Mouse (Mus musculus): ENCODE measurements at regions not wholly inside any gene's neighbourhood (a gene's known extent, or its start where the extent isn't known, plus 50 kb on each side); places are given as distances from the start of the nearest gene placed in this dataset.
A peak's percentile ranks its signal among the peaks of the same experiment; 100 is the strongest.

- Histone ChIP-seq H3K27me3 (ENCODE audit: control insufficient read depth, insufficient read depth, low read length) (no peaks in the 10 kb centered on the region), H3K4me1 (ENCODE audit: control insufficient read depth, insufficient read depth, low read length) (no peaks in the 10 kb centered on the region), H3K27ac (ENCODE audit: low read depth, low read length) (no peak overlapping the region), H3K9me3 (ENCODE audit: control insufficient read depth, low read length) (no peaks in the 10 kb centered on the region), H3K4me2 (ENCODE audit: low read depth, low read length) (no peak overlapping the region), H3K4me3 (ENCODE audit: low read depth, low read length) (no peak overlapping the region), H3K9ac (replicated peaks; ENCODE audit: low read depth, low read length) (no peak overlapping the region), H3K36me3 (ENCODE audit: control insufficient read depth, insufficient read depth, low read length) (no peaks in the 10 kb centered on the region)
- WGBS = 47% methylated on average over 2 of the region's 2 CpGs
- no peak for ATAC-seq (ENCODE audit: low read depth)
Measured at GRCm38 (mm10) chr9:23050751-23051150, 172.1 kb upstream of the Bmper start.

DNA sequence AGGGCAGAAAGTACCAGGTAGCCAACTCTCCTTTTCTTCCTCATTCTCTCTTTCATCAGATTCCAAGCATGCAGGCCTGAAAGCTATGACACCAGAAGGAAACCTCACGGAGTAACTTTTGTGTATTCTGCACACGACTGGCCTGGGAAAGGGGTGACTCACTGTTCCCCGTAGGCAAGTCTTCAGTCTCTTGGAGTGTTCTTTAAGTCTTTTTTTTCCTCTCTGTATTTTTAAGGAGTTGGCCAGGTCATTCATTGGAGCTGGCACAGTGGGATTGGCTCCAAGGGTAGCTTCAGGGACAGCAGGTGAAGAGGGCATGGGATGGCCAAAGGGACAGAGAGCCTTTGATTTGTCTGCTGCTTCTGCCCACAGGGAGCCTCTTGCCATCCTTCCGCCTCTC is 163.3 kb upstream of the Bmper start:
- Histone ChIP-seq H3K4me3 (ENCODE audit: low read depth, low read length) (no peak overlapping the region), H3K4me1 (ENCODE audit: control insufficient read depth, insufficient read depth, low read length) (peaks cover 22% of the 10 kb centered on the region), H3K4me2 (ENCODE audit: low read depth, low read length) (no peak overlapping the region), H3K27me3 (ENCODE audit: control insufficient read depth, insufficient read depth, low read length) (no peaks in the 10 kb centered on the region), H3K9me3 (ENCODE audit: control insufficient read depth, low read length) (no peaks in the 10 kb centered on the region), H3K27ac (ENCODE audit: low read depth, low read length) (no peak overlapping the region), H3K36me3 (ENCODE audit: control insufficient read depth, insufficient read depth, low read length) (no peaks in the 10 kb centered on the region), H3K9ac (replicated peaks; ENCODE audit: low read depth, low read length) (no peak overlapping the region)
- ATAC-seq (ENCODE audit: low read depth) = no peak
- 83% methylated on average over 4 of the region's 4 CpGs for WGBS

GRCm38 (mm10) chr9:23060526-23060925 is 162.3 kb upstream of the Bmper start:
- Histone ChIP-seq H3K27me3 (ENCODE audit: control insufficient read depth, insufficient read depth, low read length) (no peaks in the 10 kb centered on the region), H3K9ac (replicated peaks; ENCODE audit: low read depth, low read length) (no peak overlapping the region), H3K9me3 (ENCODE audit: control insufficient read depth, low read length) (no peaks in the 10 kb centered on the region), H3K4me3 (ENCODE audit: low read depth, low read length) (no peak overlapping the region), H3K27ac (ENCODE audit: low read depth, low read length) (no peak overlapping the region), H3K4me2 (ENCODE audit: low read depth, low read length) (no peak overlapping the region), H3K36me3 (ENCODE audit: control insufficient read depth, insufficient read depth, low read length) (no peaks in the 10 kb centered on the region), H3K4me1 (ENCODE audit: control insufficient read depth, insufficient read depth, low read length) (peaks cover 22% of the 10 kb centered on the region)
- no peak for ATAC-seq (ENCODE audit: low read depth)

DNA sequence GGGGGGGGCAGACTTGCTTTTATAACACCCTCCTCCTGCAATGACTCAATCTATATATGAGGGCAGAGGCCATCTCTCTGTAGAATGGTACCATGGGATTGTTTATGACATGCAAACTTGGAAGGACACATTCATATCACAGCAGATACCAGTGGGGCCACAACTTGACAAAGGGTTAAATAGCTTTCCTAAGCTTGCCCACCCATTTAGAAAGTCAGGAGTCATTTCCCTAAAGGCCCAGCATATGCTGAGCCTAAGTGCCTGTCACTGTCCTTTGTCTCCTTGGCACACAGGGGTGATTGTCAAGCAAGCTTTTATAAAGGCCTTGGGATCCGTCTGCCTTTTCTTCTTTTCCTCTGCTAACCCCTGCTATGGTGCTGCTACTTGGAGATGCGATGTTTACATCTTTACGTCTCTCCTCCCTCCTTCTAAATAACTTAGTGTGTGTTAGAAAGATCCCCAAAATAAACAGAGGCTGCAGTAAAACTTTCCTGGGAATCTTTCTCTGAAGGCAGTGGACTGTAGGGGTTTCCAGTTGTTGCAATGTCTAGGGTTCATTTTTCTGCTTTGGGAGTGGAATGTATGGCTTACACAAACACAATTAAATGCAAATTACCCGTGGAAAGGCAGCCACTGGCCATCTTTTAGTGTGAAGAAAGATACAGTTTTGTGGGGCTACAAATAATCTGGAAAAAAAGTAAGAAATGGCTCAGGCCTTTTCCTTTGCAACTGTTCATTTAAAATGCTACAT is 161.5 kb upstream of the Bmper start:
- H3K36me3 ChIP-seq (ENCODE audit: control insufficient read depth, insufficient read depth, low read length) = no peaks in the 10 kb centered on the region
- ATAC-seq (ENCODE audit: low read depth) = no peak
- H3K27me3 ChIP-seq (ENCODE audit: control insufficient read depth, insufficient read depth, low read length) = no peaks in the 10 kb centered on the region
- peaks cover 22% of the 10 kb centered on the region for H3K4me1 ChIP-seq (ENCODE audit: control insufficient read depth, insufficient read depth, low read length)
- H3K4me3 ChIP-seq (ENCODE audit: low read depth, low read length) = no peak overlapping the region
- no peak overlapping the region for H3K9ac ChIP-seq (replicated peaks; ENCODE audit: low read depth, low read length)
- H3K27ac ChIP-seq (ENCODE audit: low read depth, low read length) = no peak overlapping the region
- H3K4me2 ChIP-seq (ENCODE audit: low read depth, low read length) = no peak overlapping the region
- H3K9me3 ChIP-seq (ENCODE audit: control insufficient read depth, low read length) = no peaks in the 10 kb centered on the region
- WGBS = 6% methylated on average over 4 of the region's 4 CpGs

DNA sequence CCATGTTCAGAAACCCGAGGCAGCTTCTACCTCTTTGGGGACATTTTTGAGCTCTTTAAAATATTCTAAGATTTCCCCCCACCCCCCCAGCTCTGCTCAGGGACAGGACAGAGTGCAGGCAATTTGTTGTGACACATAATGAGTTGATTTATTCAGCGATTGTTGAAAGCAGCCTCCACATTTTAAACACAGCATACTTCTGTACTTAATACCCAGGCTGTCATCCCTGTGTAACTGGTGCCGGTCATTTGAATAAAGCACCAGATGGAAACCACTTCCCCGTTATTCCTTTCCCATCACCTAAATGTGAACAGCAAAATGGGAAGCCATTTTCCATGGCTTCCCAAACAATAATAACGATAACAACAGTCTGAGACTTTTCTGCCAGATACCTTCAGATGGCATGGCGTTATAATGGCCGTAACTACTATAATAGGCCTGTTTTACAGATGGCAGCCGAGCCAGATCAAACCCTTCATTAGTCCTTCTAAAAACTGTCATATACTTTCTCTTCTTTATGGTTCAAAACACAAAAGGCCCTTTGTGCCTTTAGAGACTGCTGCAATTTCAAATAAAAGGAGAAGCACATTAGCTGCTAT is 160.7 kb upstream of the Bmper start:
- Histone ChIP-seq H3K4me3 (ENCODE audit: low read depth, low read length) (no peak overlapping the region), H3K36me3 (ENCODE audit: control insufficient read depth, insufficient read depth, low read length) (no peaks in the 10 kb centered on the region), H3K27ac (ENCODE audit: low read depth, low read length) (peak overlapping the region; percentile 70; the same call in 1 of the 2 replicates), H3K27me3 (ENCODE audit: control insufficient read depth, insufficient read depth, low read length) (no peaks in the 10 kb centered on the region), H3K4me2 (ENCODE audit: low read depth, low read length) (no peak overlapping the region), H3K4me1 (ENCODE audit: control insufficient read depth, insufficient read depth, low read length) (peaks cover 22% of the 10 kb centered on the region), H3K9ac (replicated peaks; ENCODE audit: low read depth, low read length) (no peak overlapping the region), H3K9me3 (ENCODE audit: control insufficient read depth, low read length) (no peaks in the 10 kb centered on the region)
- WGBS = 16% methylated on average over 8 of the region's 8 CpGs
- peak; percentile 61 for ATAC-seq (ENCODE audit: low read depth)

DNA sequence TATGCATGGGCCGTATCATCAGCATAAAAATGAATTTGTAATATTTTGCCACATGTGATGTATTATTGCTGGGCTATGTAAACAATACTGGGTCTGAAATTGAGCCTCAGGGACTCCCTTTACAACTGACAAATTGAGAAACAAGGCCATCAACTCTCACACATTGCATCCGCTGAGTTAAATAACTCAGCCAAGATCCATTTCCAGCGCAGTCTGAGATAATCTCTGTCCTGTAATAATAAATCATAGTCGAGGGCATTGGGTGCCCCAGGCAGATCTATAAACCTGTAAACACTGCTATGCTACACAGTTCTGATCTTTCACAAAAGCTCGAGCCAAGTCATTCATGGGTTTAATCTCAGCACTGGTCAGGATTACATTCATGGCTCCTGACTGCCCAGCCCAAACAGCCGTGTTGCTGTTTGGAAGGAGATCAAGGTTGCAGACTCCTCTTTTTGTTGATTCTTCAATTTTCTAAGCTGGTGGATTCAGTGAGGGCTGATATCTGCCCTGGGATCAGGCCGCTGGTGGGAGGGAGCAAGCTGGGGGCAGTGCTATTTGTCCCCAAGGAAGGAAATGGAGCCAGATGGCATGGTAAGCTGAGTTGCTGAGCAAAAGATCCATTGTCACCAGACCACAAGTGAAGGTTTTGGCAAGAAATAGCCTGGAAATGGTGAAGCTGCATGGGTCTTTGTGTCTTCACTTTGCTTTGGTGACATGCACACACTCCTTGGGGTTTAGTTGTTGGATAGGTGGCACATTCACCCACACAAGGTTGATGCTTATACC is 160.0 kb upstream of the Bmper start:
- ATAC-seq (ENCODE audit: low read depth) = peak; percentile 85
- Histone ChIP-seq H3K36me3 (ENCODE audit: control insufficient read depth, insufficient read depth, low read length) (no peaks in the 10 kb centered on the region), H3K4me3 (ENCODE audit: low read depth, low read length) (no peak overlapping the region), H3K4me2 (ENCODE audit: low read depth, low read length) (no peak overlapping the region), H3K27ac (ENCODE audit: low read depth, low read length) (peak overlapping the region; percentile 78), H3K9me3 (ENCODE audit: control insufficient read depth, low read length) (no peaks in the 10 kb centered on the region), H3K27me3 (ENCODE audit: control insufficient read depth, insufficient read depth, low read length) (no peaks in the 10 kb centered on the region), H3K9ac (replicated peaks; ENCODE audit: low read depth, low read length) (no peak overlapping the region), H3K4me1 (ENCODE audit: control insufficient read depth, insufficient read depth, low read length) (peaks cover 22% of the 10 kb centered on the region)
- 15% methylated on average over 7 of the region's 7 CpGs for WGBS

GRCm38 (mm10) chr9:23064001-23064400 is 158.9 kb upstream of the Bmper start:
- no peak overlapping the region for H3K4me2 ChIP-seq (ENCODE audit: low read depth, low read length)
- H3K9ac ChIP-seq (replicated peaks; ENCODE audit: low read depth, low read length) = no peak overlapping the region
- no peak for ATAC-seq (ENCODE audit: low read depth)
- WGBS = 83% methylated on average over 2 of the region's 2 CpGs
- H3K27ac ChIP-seq (ENCODE audit: low read depth, low read length) = no peak overlapping the region
- no peaks in the 10 kb centered on the region for H3K27me3 ChIP-seq (ENCODE audit: control insufficient read depth, insufficient read depth, low read length)
- peaks cover 22% of the 10 kb centered on the region for H3K4me1 ChIP-seq (ENCODE audit: control insufficient read depth, insufficient read depth, low read length)
- H3K4me3 ChIP-seq (ENCODE audit: low read depth, low read length) = no peak overlapping the region
- H3K9me3 ChIP-seq (ENCODE audit: control insufficient read depth, low read length) = no peaks in the 10 kb centered on the region
- H3K36me3 ChIP-seq (ENCODE audit: control insufficient read depth, insufficient read depth, low read length) = no peaks in the 10 kb centered on the region

DNA sequence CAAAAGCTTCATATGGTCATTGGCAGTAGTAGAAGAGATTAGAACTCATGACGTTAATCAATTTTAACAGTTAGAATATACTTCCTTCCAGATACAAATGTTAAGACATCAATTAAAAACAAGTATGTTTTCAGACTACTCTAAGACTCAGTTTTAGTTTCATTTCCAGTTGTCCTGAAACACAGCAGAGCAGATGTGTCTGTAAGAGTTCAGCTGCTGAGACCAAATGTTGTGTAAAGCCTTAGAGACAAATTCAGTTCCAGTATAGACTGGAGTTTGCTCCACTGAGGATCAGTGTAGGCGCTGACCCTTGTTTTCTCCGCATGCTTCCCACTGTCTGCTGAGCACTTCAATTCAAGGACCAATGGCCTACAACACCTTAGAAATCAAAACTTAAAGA is 158.1 kb upstream of the Bmper start:
- Histone ChIP-seq H3K4me3 (ENCODE audit: low read depth, low read length) (no peak overlapping the region), H3K4me1 (ENCODE audit: control insufficient read depth, insufficient read depth, low read length) (peaks cover 22% of the 10 kb centered on the region), H3K27ac (ENCODE audit: low read depth, low read length) (no peak overlapping the region), H3K36me3 (ENCODE audit: control insufficient read depth, insufficient read depth, low read length) (no peaks in the 10 kb centered on the region), H3K9ac (replicated peaks; ENCODE audit: low read depth, low read length) (no peak overlapping the region), H3K9me3 (ENCODE audit: control insufficient read depth, low read length) (no peaks in the 10 kb centered on the region), H3K27me3 (ENCODE audit: control insufficient read depth, insufficient read depth, low read length) (no peaks in the 10 kb centered on the region), H3K4me2 (ENCODE audit: low read depth, low read length) (no peak overlapping the region)
- WGBS = 92% methylated on average over 3 of the region's 3 CpGs
- ATAC-seq (ENCODE audit: low read depth) = no peak
